Mouse (Mus musculus): Measurements from ENCODE around the gene Spata2l. TPM values are rescaled to one million over a fixed set of nuclear protein-coding genes. Genes with fewer than 3 reads are reported as not detected.
"Not testable (repeated sequence)": the region's sequence is repeated elsewhere in the genome, so short reads cannot be mapped to it uniquely, and the experiment has no call there.

Gene Spata2l
- polyA plus RNA-seq, 1 experiment from 2014 or later: 3.1 TPM

DNA sequence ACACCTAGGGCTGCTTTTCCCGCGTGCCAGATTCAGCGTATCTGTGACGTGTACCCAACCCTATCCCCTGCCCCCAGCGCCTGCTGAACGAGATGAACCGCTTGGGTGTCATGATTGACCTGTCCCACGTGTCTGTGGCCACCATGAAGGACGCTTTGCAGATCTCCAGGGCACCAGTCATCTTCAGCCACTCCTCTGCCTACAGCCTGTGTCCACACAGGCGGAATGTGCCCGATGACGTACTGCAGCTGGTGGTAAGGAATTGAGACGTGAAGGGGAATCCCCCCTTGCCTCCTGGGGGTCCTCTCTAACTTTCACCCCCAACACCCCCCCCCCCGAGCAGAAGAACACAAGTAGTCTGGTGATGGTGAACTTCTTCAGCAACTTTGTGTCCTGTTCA lies 36.2 kb downstream of the Spata2l start:
- WGBS: 74% methylated on average over 14 of the region's 14 CpGs
- no peak overlapping the region for H3K27ac ChIP-seq (ENCODE audit: low read depth, low read length)
- H3K36me3 ChIP-seq (ENCODE audit: control insufficient read depth, insufficient read depth, low read length): no peaks in the 10 kb centered on the region
- ATAC-seq (ENCODE audit: insufficient read depth, low FRiP score, low TSS enrichment) (no peak), DNase-seq (ENCODE audit: low spot score) (no peak)
- no peaks in the 10 kb centered on the region for H3K4me1 ChIP-seq (ENCODE audit: control insufficient read depth, insufficient read depth, low read length)
- no peaks in the 10 kb centered on the region for H3K9me3 ChIP-seq (ENCODE audit: control insufficient read depth, low read length)
- no peak overlapping the region for H3K4me3 ChIP-seq (ENCODE audit: low read depth, low read length)
- H3K4me2 ChIP-seq (ENCODE audit: low read depth): no peak overlapping the region
- no peak overlapping the region for H3K9ac ChIP-seq (ENCODE audit: low read length)
- no peaks in the 10 kb centered on the region for H3K27me3 ChIP-seq (ENCODE audit: control insufficient read depth, insufficient read depth, low read length)

DNA sequence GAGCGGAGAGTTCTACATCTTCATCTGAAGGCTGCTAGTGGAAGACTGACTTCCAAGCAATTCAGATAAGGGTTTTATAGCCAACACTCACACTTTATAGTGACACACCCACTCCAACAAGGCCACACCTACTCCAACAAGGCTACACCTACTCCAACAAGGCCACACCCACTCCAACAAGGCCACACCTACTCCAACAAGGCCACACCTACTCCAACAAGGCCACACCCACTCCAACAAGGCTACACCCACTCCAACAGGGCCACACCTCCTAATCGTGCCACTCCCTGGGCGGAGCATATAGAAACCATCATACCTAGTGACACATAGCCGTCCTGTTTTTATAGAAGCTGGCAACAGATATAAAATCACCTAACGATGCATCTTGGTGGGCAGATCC lies 39.0 kb downstream of the Spata2l start:
- H3K4me1 ChIP-seq (ENCODE audit: control insufficient read depth, insufficient read depth, low read length): not testable (repeated sequence)
- WGBS: 79% methylated on average over 5 of the region's 5 CpGs

DNA sequence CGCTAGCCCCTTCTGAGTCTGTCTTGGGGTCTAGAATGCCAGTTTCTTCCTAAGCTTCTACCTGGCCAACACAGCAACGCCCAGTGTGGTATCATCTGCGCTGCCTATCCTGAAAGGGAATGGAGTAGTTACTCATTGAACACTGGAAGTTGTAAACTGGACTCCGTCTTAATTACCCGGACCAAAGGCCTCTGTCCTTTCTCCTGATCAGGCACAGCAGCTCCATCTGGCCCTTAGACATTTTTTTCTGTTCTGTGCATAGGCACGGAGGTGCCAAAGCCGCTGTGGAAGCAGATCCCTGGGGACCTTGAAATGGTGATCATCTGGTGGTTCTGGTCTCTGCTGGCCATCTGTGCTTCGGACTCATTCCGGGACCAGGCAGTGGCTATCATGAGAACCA lies 42.3 kb downstream of the Spata2l start:
- ATAC-seq (ENCODE audit: insufficient read depth, low FRiP score, low TSS enrichment): no peak
- H3K4me1 ChIP-seq (ENCODE audit: control insufficient read depth, insufficient read depth, low read length): no peaks in the 10 kb centered on the region

More for the DNA sequence above, 39.0 kb downstream of the Spata2l start:
- H3K9me3 ChIP-seq (ENCODE audit: control insufficient read depth, low read length); H3K27me3 ChIP-seq (ENCODE audit: control insufficient read depth, insufficient read depth, low read length); DNase-seq (ENCODE audit: low spot score); H3K27ac ChIP-seq (ENCODE audit: low read depth, low read length); ATAC-seq (ENCODE audit: insufficient read depth, low FRiP score, low TSS enrichment); H3K4me2 ChIP-seq (ENCODE audit: low read depth); H3K36me3 ChIP-seq (ENCODE audit: control insufficient read depth, insufficient read depth, low read length); H3K4me3 ChIP-seq (ENCODE audit: low read depth, low read length); H3K9ac ChIP-seq (ENCODE audit: low read length): not testable (repeated sequence)

DNA sequence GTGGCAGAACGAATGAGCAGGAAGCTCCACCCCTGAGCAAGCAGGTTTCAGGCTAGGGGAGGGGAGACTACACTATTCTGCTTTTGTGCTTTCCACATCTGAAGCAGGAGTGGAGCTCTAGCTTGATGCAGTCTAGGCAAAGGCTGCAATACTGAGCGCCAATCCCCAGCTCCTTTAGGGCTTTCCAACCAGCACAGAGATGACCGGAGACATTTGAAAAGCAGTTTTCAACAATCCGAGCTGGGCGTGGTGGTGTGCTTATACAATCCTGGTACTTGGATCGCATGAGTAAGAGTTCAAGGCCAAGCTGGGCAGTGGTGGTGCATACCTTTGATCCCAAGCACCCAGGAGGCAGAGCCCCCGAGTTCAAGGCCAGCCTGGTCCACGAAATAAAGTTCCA lies 44.1 kb downstream of the Spata2l start:
- no peak overlapping the region for H3K27ac ChIP-seq (ENCODE audit: low read depth, low read length)
- no peaks in the 10 kb centered on the region for H3K27me3 ChIP-seq (ENCODE audit: control insufficient read depth, insufficient read depth, low read length)
- H3K36me3 ChIP-seq (ENCODE audit: control insufficient read depth, insufficient read depth, low read length): no peaks in the 10 kb centered on the region
- H3K9me3 ChIP-seq (ENCODE audit: control insufficient read depth, low read length): no peaks in the 10 kb centered on the region
- H3K4me2 ChIP-seq (ENCODE audit: low read depth): no peak overlapping the region
- ATAC-seq (ENCODE audit: insufficient read depth, low FRiP score, low TSS enrichment) (no peak), DNase-seq (ENCODE audit: low spot score) (no peak)
- no peaks in the 10 kb centered on the region for H3K4me1 ChIP-seq (ENCODE audit: control insufficient read depth, insufficient read depth, low read length)
- no peak overlapping the region for H3K4me3 ChIP-seq (ENCODE audit: low read depth, low read length)
- no peak overlapping the region for H3K9ac ChIP-seq (ENCODE audit: low read length)
- 62% methylated on average over 8 of the region's 8 CpGs for WGBS

More for the DNA sequence above, 42.3 kb downstream of the Spata2l start:
- Histone ChIP-seq H3K9me3 (ENCODE audit: control insufficient read depth, low read length) (no peaks in the 10 kb centered on the region), H3K27ac (ENCODE audit: low read depth, low read length) (no peak overlapping the region), H3K9ac (ENCODE audit: low read length) (no peak overlapping the region), H3K4me2 (ENCODE audit: low read depth) (no peak overlapping the region), H3K4me3 (ENCODE audit: low read depth, low read length) (no peak overlapping the region), H3K27me3 (ENCODE audit: control insufficient read depth, insufficient read depth, low read length) (no peaks in the 10 kb centered on the region), H3K36me3 (ENCODE audit: control insufficient read depth, insufficient read depth, low read length) (no peaks in the 10 kb centered on the region)
- no peak for DNase-seq (ENCODE audit: low spot score)
- 80% methylated on average over 9 of the region's 9 CpGs for WGBS

DNA sequence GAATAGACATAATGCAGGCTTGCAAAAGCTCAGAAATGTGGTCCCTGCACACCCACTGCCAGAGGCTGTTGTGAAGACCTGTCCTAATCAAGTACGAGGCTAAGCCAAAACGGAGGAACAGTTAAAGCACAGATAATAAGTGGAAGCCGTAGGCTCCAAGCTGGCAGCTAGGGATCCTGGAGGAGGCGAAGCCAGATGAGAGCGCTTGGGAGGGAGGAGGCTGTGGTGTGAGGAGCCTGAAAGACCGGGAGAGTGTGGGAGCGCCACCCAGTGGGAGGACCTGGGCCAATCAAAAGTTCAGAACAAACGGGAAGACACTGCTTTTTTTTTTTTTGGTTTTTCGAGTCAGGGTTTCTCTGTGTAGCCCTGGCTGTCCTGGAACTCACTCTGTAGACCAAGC lies 45.4 kb downstream of the Spata2l start:
- Histone ChIP-seq H3K27me3 (ENCODE audit: control insufficient read depth, insufficient read depth, low read length) (no peaks in the 10 kb centered on the region), H3K27ac (ENCODE audit: low read depth, low read length) (no peak overlapping the region), H3K4me1 (ENCODE audit: control insufficient read depth, insufficient read depth, low read length) (peaks cover 4% of the 10 kb centered on the region; the same call in 1 of the 2 replicates), H3K9me3 (ENCODE audit: control insufficient read depth, low read length) (no peaks in the 10 kb centered on the region), H3K4me2 (ENCODE audit: low read depth) (0 out of 2 replicates have a peak overlapping the region, but pooled peaks have one; percentile 3), H3K9ac (ENCODE audit: low read length) (no peak overlapping the region), H3K4me3 (ENCODE audit: low read depth, low read length) (no peak overlapping the region), H3K36me3 (ENCODE audit: control insufficient read depth, insufficient read depth, low read length) (no peaks in the 10 kb centered on the region)
- WGBS: 4% methylated on average over 9 of the region's 9 CpGs
- ATAC-seq (ENCODE audit: insufficient read depth, low FRiP score, low TSS enrichment) (no peak), DNase-seq (ENCODE audit: low spot score) (peak; percentile 85)

DNA sequence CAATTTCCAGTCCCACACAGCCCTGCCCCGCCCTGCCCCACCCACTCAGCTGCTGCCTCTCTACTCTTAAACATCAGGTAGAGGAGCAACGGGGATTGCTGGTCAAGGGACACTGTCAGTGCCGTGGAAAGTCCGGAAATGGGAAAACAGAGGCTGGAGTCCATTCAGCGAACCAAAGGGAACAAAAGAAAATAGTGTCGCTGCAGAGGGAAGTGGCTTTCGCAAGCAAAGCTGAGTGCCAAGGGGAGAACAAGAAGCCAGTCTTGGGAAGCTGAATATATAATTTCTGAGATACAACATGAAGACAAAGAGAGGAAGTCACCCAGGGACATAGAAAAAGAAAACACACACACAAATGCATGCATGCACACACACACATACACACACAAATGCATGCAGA lies 47.2 kb downstream of the Spata2l start:
- Histone ChIP-seq H3K4me1 (ENCODE audit: control insufficient read depth, insufficient read depth, low read length) (peaks cover 4% of the 10 kb centered on the region; the same call in 1 of the 2 replicates), H3K9me3 (ENCODE audit: control insufficient read depth, low read length) (no peaks in the 10 kb centered on the region), H3K4me3 (ENCODE audit: low read depth, low read length) (no peak overlapping the region), H3K4me2 (ENCODE audit: low read depth) (no peak overlapping the region), H3K36me3 (ENCODE audit: control insufficient read depth, insufficient read depth, low read length) (no peaks in the 10 kb centered on the region), H3K27ac (ENCODE audit: low read depth, low read length) (no peak overlapping the region), H3K9ac (ENCODE audit: low read length) (no peak overlapping the region), H3K27me3 (ENCODE audit: control insufficient read depth, insufficient read depth, low read length) (no peaks in the 10 kb centered on the region)
- 77% methylated on average over 7 of the region's 7 CpGs for WGBS
- ATAC-seq (ENCODE audit: insufficient read depth, low FRiP score, low TSS enrichment) (no peak), DNase-seq (ENCODE audit: low spot score) (no peak)

DNA sequence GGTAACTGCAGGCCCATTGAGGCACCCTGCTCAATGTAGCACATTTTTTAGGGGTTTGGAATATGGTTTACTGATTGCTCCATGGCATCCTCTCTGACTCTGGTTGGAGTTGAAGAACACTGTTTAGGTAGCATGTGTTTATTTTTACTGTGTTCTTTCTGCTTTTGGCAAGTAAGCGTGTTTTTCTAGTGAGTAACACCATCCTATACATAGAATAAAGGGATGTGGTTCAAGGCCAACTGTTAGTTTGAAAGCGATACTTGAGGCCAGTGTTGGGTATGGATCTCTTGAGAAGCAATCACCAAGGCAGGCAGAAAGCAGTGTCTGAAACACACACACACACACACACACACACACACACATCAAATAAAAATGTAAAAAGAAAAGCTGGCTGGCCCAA lies 48.0 kb downstream of the Spata2l start:
- Histone ChIP-seq H3K4me1 (ENCODE audit: control insufficient read depth, insufficient read depth, low read length) (peaks cover 4% of the 10 kb centered on the region; the same call in 1 of the 2 replicates), H3K27ac (ENCODE audit: low read depth, low read length) (no peak overlapping the region), H3K4me2 (ENCODE audit: low read depth) (no peak overlapping the region), H3K9ac (ENCODE audit: low read length) (no peak overlapping the region), H3K27me3 (ENCODE audit: control insufficient read depth, insufficient read depth, low read length) (no peaks in the 10 kb centered on the region), H3K9me3 (ENCODE audit: control insufficient read depth, low read length) (no peaks in the 10 kb centered on the region), H3K36me3 (ENCODE audit: control insufficient read depth, insufficient read depth, low read length) (no peaks in the 10 kb centered on the region), H3K4me3 (ENCODE audit: low read depth, low read length) (no peak overlapping the region)
- ATAC-seq (ENCODE audit: insufficient read depth, low FRiP score, low TSS enrichment) (no peak), DNase-seq (ENCODE audit: low spot score) (no peak)
- 92% methylated on average over 2 of the region's 2 CpGs for WGBS

DNA sequence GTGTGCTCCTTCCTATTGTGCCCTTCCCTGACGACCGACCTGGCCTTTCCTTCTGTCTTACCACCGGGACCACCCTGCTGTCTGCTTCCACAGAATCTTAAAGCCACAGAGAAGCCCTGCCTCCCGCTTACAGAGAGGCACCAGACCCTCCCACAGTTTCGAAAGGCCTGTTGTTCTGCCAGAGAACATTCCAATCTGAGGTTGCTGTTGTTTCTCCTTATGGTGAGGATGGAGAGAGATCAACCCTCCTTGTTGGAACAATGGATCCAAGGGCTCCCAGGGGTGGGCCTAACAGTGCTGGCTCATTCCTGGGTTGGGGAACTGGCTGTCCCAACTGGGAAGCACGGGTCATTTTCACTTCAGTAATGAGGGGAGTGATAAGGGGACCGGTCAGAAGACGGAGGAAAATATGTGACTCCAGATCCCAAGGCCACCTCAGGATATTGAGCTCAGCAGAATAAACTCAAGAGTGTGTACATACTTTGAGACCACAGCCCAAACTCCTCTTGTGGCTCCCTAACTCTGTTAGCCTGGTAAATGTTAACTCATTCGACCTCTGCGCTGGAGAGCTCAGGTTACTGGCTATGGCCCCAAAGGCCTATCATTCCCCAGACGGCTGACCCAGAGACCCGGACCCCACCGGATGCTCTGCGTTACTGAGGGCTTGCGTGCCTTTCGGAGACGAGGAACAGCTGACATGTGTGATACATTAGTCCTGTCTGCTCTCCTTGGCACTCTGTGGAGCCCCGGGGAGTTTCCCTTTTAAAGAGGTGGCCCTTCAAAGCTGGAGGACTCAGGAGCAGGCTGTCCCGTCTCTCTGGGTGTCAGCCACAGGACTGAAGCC lies 50.2 kb downstream of the Spata2l start, which contains the start of gene Dpep1:
Dpep1 (plus strand) TSS at position 677 of the 844 bp plus-strand sequence.
- H3K4me3 ChIP-seq (ENCODE audit: low read depth, low read length): no peak within 1 kb of the TSS
- H3K4me1 ChIP-seq (ENCODE audit: control insufficient read depth, insufficient read depth, low read length): peaks cover 4% of the 10 kb centered on the region; the same call in 1 of the 2 replicates
- peak within 1 kb of the TSS; percentile 26; the same call in 1 of the 2 replicates for H3K9ac ChIP-seq (ENCODE audit: low read length)
- ATAC-seq (ENCODE audit: insufficient read depth, low FRiP score, low TSS enrichment) (no peak), DNase-seq (ENCODE audit: low spot score) (no peak)
- no peaks in the 10 kb centered on the region for H3K27me3 ChIP-seq (ENCODE audit: control insufficient read depth, insufficient read depth, low read length)
- H3K36me3 ChIP-seq (ENCODE audit: control insufficient read depth, insufficient read depth, low read length): no peaks in the 10 kb centered on the region
- H3K27ac ChIP-seq (ENCODE audit: low read depth, low read length): no peak within 1 kb of the TSS
- no peak within 1 kb of the TSS for H3K4me2 ChIP-seq (ENCODE audit: low read depth)
- no peaks in the 10 kb centered on the region for H3K9me3 ChIP-seq (ENCODE audit: control insufficient read depth, low read length)
- WGBS: 43% methylated on average over 19 of the region's 19 CpGs

DNA sequence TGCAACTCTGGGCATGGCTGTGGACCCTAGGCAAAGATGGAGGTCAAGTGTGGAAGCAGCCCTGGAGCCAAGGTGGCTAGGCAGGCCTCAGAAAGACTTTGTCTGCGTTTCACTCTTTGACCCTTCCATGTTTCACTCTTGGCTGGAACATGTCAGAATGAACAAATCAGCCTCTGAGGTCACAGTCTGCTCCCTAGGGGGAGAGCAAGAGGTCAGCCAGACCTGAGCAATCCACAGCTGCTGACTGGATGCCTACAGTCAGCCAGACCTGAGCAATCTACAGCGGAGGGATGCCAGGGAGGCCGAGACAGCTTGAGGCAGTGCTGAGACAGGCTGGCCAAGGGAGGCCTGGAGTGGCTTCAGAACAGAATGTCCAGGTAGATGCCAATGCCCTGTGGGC lies 54.6 kb downstream of the Spata2l start:
- no peak overlapping the region for H3K27ac ChIP-seq (ENCODE audit: low read depth, low read length)
- H3K9ac ChIP-seq (ENCODE audit: low read length): no peak overlapping the region
- H3K4me1 ChIP-seq (ENCODE audit: control insufficient read depth, insufficient read depth, low read length): peaks cover 4% of the 10 kb centered on the region; the same call in 1 of the 2 replicates
- DNase-seq (ENCODE audit: low spot score) (peak; percentile 34), ATAC-seq (ENCODE audit: insufficient read depth, low FRiP score, low TSS enrichment) (no peak)
- H3K27me3 ChIP-seq (ENCODE audit: control insufficient read depth, insufficient read depth, low read length): no peaks in the 10 kb centered on the region
- no peak overlapping the region for H3K4me2 ChIP-seq (ENCODE audit: low read depth)
- H3K4me3 ChIP-seq (ENCODE audit: low read depth, low read length): no peak overlapping the region
- WGBS: 62% methylated on average over 3 of the region's 3 CpGs
- no peaks in the 10 kb centered on the region for H3K36me3 ChIP-seq (ENCODE audit: control insufficient read depth, insufficient read depth, low read length)
- peaks cover 6% of the 10 kb centered on the region; the same call in 1 of the 2 replicates for H3K9me3 ChIP-seq (ENCODE audit: control insufficient read depth, low read length)

Data from neural tube, embryonic 11.5 days (tissue).